Mouse (Mus musculus): ENCODE measurements around the gene Trio.

DNA sequence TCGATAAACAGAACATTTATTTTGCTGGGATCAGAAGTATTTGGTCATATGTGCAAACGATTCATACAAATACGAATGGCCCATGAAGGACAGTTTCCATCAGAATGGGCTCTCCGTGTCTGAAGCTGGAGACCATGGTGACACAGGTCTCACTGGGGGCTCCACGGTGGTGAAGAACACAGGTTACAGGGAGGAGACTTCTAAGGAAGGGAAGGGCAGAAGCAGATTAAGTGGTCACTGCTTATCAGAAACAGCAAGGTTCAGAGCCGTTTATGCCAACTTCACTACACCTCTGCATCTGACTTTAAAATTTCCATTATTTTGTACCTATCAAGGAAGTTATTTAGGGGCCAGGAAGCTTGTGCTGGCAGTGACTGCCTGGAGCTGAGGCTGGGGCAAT lies 161.3 kb downstream of the Trio start:
- TF ChIP-seq POLR2A (IDR thresholded peaks at IDR 0.05; ENCODE audit: borderline replicate concordance, insufficient read depth, low read length) (no peak), CTCF (IDR thresholded peaks at IDR 0.05; ENCODE audit: borderline replicate concordance, insufficient read depth, low read depth, low read length) (no peak)
